Mouse (Mus musculus) testis, adult 2 months (tissue): ENCODE data around the gene Gm12184. TPM values are rescaled to one million over a fixed set of nuclear protein-coding genes. Genes with fewer than 3 reads are reported as not detected.

Experiments used
- H3K27ac ChIP-seq: fragments of 200-500 bp; 2 replicates; pipeline ENCODE4 v1.5.1; 2012; ENCODE audit warnings: low read depth, low read length; ENCODE audit not compliant: control insufficient read depth, insufficient read depth
- H3K27me3 ChIP-seq: fragments of 200-500 bp; 2 replicates; pipeline ENCODE4 v1.6.1; 2012; ENCODE audit warnings: mild to moderate bottlenecking, low read length, moderate library complexity; ENCODE audit not compliant: control insufficient read depth, insufficient read depth
- H3K36me3 ChIP-seq: fragments of 200-500 bp; 2 replicates; pipeline ENCODE4 v1.6.1; 2012; ENCODE audit warnings: mild to moderate bottlenecking, low read length; ENCODE audit not compliant: control insufficient read depth, insufficient read depth
- H3K4me1 ChIP-seq: fragments of 200-500 bp; 2 replicates; pipeline ENCODE4 v1.6.1; 2012; ENCODE audit warnings: low read length; ENCODE audit not compliant: control insufficient read depth, insufficient read depth
- H3K4me3 ChIP-seq: fragments of 200-500 bp; 2 replicates; pipeline ENCODE4 v1.5.1; 2012; ENCODE audit warnings: low read depth, mild to moderate bottlenecking, low read length, moderate library complexity, mixed read lengths; ENCODE audit not compliant: control insufficient read depth
- CTCF ChIP-seq: fragments of 200-500 bp; IDR thresholded peaks from 2 replicates; pipeline ENCODE4 v1.5.1; 2012; ENCODE audit warnings: low read depth, mild to moderate bottlenecking, inconsistent platforms, low read length, moderate library complexity; ENCODE audit not compliant: control insufficient read depth, insufficient read depth, insufficient replicate concordance
- POLR2A ChIP-seq: fragments of 200-500 bp; IDR thresholded peaks from 2 replicates; pipeline ENCODE4 v1.6.1; 2012; ENCODE audit warnings: low read depth, mild to moderate bottlenecking, inconsistent platforms, low read length, moderate library complexity; ENCODE audit not compliant: control insufficient read depth
- polyA plus RNA-seq: library from polyadenylated mRNA; depleted of rRNA; stranded (reverse); fragments of >200 nt; gene quantifications from 2 replicates; pipeline ENCODE4 v1.2.3, GENCODE M21; 2012

Gm12184 gene
- polyA plus RNA-seq, 1 experiment, result 7.2 TPM

GRCm38 (mm10) chr11:48803988-48804387 lies 22.5 kb downstream of the Gm12184 start:
- Histone ChIP-seq H3K27ac (no peak overlapping the region), H3K36me3 (peaks cover 5% of the 10 kb centered on the region), H3K4me1 (peaks cover 2% of the 10 kb centered on the region), H3K4me3 (no peak overlapping the region), H3K27me3 (no peaks in the 10 kb centered on the region)
- TF ChIP-seq POLR2A (no peak), CTCF (no peak)

- no peak overlapping the region for H3K27ac ChIP-seq
- H3K36me3 ChIP-seq, result peaks cover 5% of the 10 kb centered on the region
- no peak overlapping the region for H3K4me3 ChIP-seq
- TF ChIP-seq POLR2A (no peak), CTCF (no peak)
- H3K27me3 ChIP-seq, result no peaks in the 10 kb centered on the region
- peaks cover 2% of the 10 kb centered on the region; the same call in 1 of the 2 replicates for H3K4me1 ChIP-seq
Observed at GRCm38 (mm10) chr11:48801831-48802772, 24.4 kb downstream of the Gm12184 start.

GRCm38 (mm10) chr11:48799921-48800701 lies 26.3 kb downstream of the Gm12184 start, which contains the start of gene Rack1:
Gene Rack1 (plus strand): TSS chr11:48800332.
- peaks cover 1% of the 10 kb centered on the region for H3K36me3 ChIP-seq
- H3K4me3 ChIP-seq, result peak within 1 kb of the TSS; percentile 90
- H3K27ac ChIP-seq, result peak within 1 kb of the TSS; percentile 99
- no peaks in the 10 kb centered on the region for H3K27me3 ChIP-seq
- H3K4me1 ChIP-seq, result peaks cover 2% of the 10 kb centered on the region; the same call in 1 of the 2 replicates
- TF ChIP-seq CTCF (no peak), POLR2A (peak; percentile 85)

- Histone ChIP-seq H3K27me3 (no peaks in the 10 kb centered on the region), H3K4me3 (peak overlapping the region; percentile 90), H3K4me1 (peaks cover 2% of the 10 kb centered on the region; the same call in 1 of the 2 replicates), H3K27ac (peak overlapping the region; percentile 99), H3K36me3 (peaks cover 1% of the 10 kb centered on the region)
- no peak for TF ChIP-seq CTCF
- no peak for TF ChIP-seq POLR2A
Observed at GRCm38 (mm10) chr11:48798984-48799920, 27.2 kb downstream of the Gm12184 start.

- TF ChIP-seq POLR2A, result no peak
- no peak for TF ChIP-seq CTCF
- no peak overlapping the region for H3K27ac ChIP-seq
- H3K27me3 ChIP-seq, result no peaks in the 10 kb centered on the region
- H3K4me1 ChIP-seq, result peaks cover 2% of the 10 kb centered on the region; the same call in 1 of the 2 replicates
- H3K4me3 ChIP-seq, result no peak overlapping the region
- no peaks in the 10 kb centered on the region; the same call in none of the 2 replicates for H3K36me3 ChIP-seq
Observed at GRCm38 (mm10) chr11:48798308-48798707, 28.1 kb downstream of the Gm12184 start.

- Histone ChIP-seq H3K27me3 (no peaks in the 10 kb centered on the region), H3K4me1 (peaks cover 2% of the 10 kb centered on the region; the same call in 1 of the 2 replicates), H3K36me3 (no peaks in the 10 kb centered on the region; the same call in 1 of the 2 replicates), H3K4me3 (no peak overlapping the region), H3K27ac (no peak overlapping the region)
- TF ChIP-seq POLR2A (no peak), CTCF (no peak)
Observed at GRCm38 (mm10) chr11:48797287-48797686, 29.2 kb downstream of the Gm12184 start.

DNA sequence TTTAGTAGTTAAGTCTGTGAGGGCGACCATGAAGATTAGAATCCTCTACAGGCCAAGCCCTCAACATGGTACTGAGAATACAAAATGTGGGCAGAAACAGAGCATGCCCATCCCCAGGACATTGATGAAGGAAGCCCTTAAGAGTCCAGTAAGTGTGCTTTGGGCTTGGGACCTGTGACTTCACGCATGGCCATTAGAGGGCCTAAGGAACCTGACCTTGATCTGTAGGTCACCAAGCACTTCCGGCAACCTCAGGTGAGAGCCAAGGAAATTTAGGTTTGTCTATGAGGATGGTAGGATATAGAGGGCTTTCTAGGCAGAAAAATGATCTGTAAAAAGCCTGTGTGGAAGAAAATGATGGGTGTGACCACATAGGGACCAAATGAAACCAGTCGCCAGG lies 30.2 kb downstream of the Gm12184 start:
- peaks cover 2% of the 10 kb centered on the region for H3K4me1 ChIP-seq
- no peak overlapping the region for H3K27ac ChIP-seq
- no peaks in the 10 kb centered on the region for H3K36me3 ChIP-seq
- H3K4me3 ChIP-seq, result no peak overlapping the region
- no peak for TF ChIP-seq POLR2A
- H3K27me3 ChIP-seq, result no peaks in the 10 kb centered on the region
